Mouse (Mus musculus): ENCODE measurements around the gene Ccdc61.

Ccdc61 gene

GRCm38 (mm10) chr7:18858310-18858916 lies 51.8 kb downstream of the Ccdc61 start:
- no peak for DNase-seq (ENCODE audit: low spot score in 2 of 2)

DNA sequence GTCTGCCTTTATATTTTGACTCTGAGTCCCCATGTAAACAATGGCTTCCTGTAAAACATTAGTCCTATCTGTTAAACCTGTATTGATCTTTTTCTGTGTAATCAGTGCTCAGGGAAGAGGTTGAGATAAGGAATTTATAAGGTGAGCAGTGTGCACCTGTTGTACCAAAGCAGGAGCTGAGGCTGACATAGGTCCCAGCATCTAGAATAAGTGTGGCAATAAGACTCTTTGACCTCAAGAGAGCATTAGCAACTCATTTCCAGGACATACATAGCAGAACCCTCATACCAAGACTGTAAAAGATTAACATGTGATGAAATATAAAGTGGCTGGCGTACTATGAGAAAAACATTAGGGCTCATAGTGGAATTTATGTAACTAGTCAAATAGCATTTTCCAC lies 61.8 kb downstream of the Ccdc61 start:
- no peak for DNase-seq (ENCODE audit: low spot score in 2 of 2)

DNA sequence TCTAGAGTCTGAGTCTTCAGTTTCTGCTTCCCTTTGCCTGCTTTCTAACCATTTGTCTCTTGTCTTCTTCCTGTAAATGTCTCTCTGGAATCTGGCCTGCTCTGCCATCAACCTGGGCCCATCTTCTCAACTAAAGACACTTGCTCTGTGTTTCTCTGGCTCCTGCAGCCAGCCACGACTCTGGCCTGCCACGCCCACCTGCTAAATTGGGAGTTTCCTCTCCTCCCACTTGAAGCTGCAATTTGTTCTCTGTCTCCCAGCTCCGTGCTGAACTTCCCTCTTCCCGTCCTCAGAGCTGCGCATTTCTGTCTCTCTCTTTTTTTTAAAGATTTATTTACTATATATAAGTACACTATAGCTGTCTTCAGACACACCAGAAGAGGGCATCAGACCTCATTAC lies 65.4 kb downstream of the Ccdc61 start:
- no peak for DNase-seq (ENCODE audit: low spot score in 2 of 2)

DNA sequence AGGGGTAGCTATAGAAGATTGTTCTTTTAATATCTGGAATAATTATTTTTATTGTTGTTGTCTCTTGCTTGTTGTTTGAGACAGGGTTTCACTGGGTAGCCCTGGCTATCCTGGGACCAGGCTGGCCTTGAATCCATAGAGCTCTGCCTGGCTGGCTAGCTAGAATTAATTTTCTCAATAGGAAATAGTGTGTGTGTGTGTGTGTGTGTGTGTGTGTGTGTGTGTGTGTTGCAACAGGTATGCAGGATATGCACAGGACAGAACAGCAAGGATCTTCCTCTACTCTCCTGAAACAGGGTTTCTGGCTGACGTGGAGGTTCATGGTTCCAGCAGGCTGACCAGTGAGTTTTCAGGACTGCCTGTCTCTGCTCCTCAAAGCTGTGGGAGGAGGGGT lies 69.0 kb downstream of the Ccdc61 start:
- DNase-seq (ENCODE audit: low spot score in 2 of 2): no peak

Data from cerebellum, postnatal 4 days (tissue).